Mouse (Mus musculus) hindbrain, embryonic 10.5 days (tissue): ENCODE measurements around the gene Ube3b. TPM values are rescaled to one million over a fixed set of nuclear protein-coding genes. Genes with fewer than 3 reads are reported as not detected.

ENCODE experiments used
- polyA plus RNA-seq: library from polyadenylated mRNA; unstranded; fragments of >200 nt; fragmentation: Nextera tagmentation; extraction: Ambion mirVana; gene quantifications from 2 replicates; pipeline ENCODE4 v1.2.1, GENCODE M21; 2016

Gene Ube3b
- polyA plus RNA-seq, 1 experiment from 2014 or later = 56.2 TPM

Other genes with a start within 250 kb of the Ube3b start
- gene Acacb, start 234.1 kb upstream of the Ube3b start, polyA plus RNA-seq = 1.8 TPM in 2 replicates
- 4.0 and 4.2 TPM in 2 replicates for gene Foxn4, start 106.8 kb upstream of the Ube3b start, polyA plus RNA-seq
- gene Myo1h, start 91.4 kb upstream of the Ube3b start, polyA plus RNA-seq = 0.59 and 0.73 TPM in 2 replicates
- gene Kctd10, start 99 bp upstream of the Ube3b start, polyA plus RNA-seq = 114 and 124 TPM in 2 replicates
- gene Mmab, start 63.5 kb downstream of the Ube3b start, polyA plus RNA-seq = 30.1 TPM in 2 replicates
- gene Mvk, start 63.7 kb downstream of the Ube3b start, polyA plus RNA-seq = 60.9 and 66.6 TPM in 2 replicates
- 3.9 and 6.5 TPM in 2 replicates for gene Fam222a, start 187.4 kb downstream of the Ube3b start, polyA plus RNA-seq